Mouse (Mus musculus): Measurements from ENCODE around the gene Psd4.

DNA sequence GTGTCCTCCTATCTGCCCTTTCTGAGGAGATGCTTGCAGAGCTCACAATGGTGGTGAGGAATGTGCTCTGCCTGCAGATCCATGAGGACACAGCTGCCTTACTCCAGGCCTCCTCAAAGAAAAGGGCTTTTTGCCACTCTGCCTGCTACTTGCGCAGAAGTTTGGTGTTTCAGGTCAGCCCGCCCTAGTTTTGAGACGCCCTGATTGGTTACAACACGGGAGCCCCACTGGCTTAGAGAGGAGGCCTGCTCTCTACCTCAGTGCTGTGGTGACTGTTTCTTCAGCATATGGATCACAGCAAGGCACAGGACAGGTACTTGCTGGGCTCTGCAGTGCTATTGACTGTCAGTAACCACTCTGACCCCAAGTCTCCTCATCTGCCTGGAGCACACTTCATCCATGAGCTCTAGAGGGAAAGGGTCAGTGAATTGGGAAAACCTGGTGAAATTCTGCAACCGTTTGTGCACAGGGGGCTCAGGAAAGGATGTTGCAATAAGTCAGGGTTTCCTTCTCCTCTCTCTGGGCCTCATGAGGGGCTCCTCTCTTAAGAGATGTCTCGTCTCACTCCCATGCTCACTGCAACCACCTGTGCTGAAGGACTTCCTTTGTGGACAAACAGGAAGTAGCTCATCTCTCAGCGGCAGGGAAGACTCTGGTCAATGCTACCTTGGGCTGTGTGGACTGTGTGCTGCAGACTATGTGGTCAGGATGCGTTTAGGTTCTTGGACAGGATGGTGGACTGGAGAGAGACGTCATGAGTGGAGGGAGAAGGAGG lies 15.3 kb downstream of the Psd4 start:
- TF ChIP-seq CTCF (conservative IDR thresholded peaks at IDR 0.05; ENCODE audit: low read length), result no peak
- TF ChIP-seq NANOG (IDR thresholded peaks at IDR 0.05; ENCODE audit: borderline replicate concordance, low read length), result no peak

All from E14TG2a.4 (cell line).